Mouse (Mus musculus): ENCODE results near the gene Mog. TPM values are rescaled to one million over a fixed set of nuclear protein-coding genes. Genes with fewer than 3 reads are reported as not detected.

Gene Mog
- total and polyA plus RNA-seq, 3 experiments: not detected

GRCm38 (mm10) chr17:37003366-37003765 is 19.8 kb downstream of the Mog start:
- DNase-seq (ENCODE audit: extremely low read depth): no peak
- dilution Hi-C loops (cut with MboI; ENCODE audit: extremely low pct_ligation_motif_present, extremely low pct_unique_long_range_greater_than_20kb, low sequenced_read_pairs) (no loop called here), in situ Hi-C loops (cut with MboI; ENCODE audit: low pct_ligation_motif_present, low pct_unique_long_range_greater_than_20kb, low sequenced_read_pairs) (no loop called here)
- Histone ChIP-seq H3K4me3 (replicated peaks in 1 of 3; ENCODE audit: low read depth in 2 of 3, low read length in 2 of 3, poor library complexity in 1 of 3) (no peak overlapping the region), H3K4me1 (ENCODE audit: control insufficient read depth in 1 of 2, insufficient read depth in 2 of 2) (no peaks in the 10 kb centered on the region), H3K27ac (ENCODE audit: insufficient read depth, low read depth) (no peak overlapping the region), H3K9me3 (replicated peaks; ENCODE audit: low read length) (no peaks in the 10 kb centered on the region), H3K36me3 (replicated peaks in 1 of 2; ENCODE audit: control insufficient read depth in 1 of 2, insufficient read depth in 1 of 2, low read length in 1 of 2) (no peaks in the 10 kb centered on the region), H3K9ac (ENCODE audit: insufficient read depth, low read depth) (no peak overlapping the region), H3K79me2 (replicated peaks; ENCODE audit: control insufficient read depth, extremely low read depth, insufficient read depth, poor library complexity, severe bottlenecking) (no peaks in the 10 kb centered on the region), H3K4me2 (ENCODE audit: insufficient read depth, low read depth, poor library complexity, severe bottlenecking) (no peak overlapping the region), H3K27me3 (replicated peaks) (no peaks in the 10 kb centered on the region)
- no peak for TF ChIP-seq NELFE (IDR thresholded peaks at IDR 0.05; ENCODE audit: low read depth, low read length)
- no peak for TF ChIP-seq ZKSCAN1 (IDR thresholded peaks at IDR 0.05; ENCODE audit: borderline replicate concordance, low read depth, low read length)
- no peak for TF ChIP-seq JUN (IDR thresholded peaks at IDR 0.05; ENCODE audit: insufficient read depth, low read depth, low read length)
- no peak for TF ChIP-seq JUND (conservative IDR thresholded peaks at IDR 0.05; ENCODE audit: low read depth, low read length)
- no peak for TF ChIP-seq BHLHE40 (IDR thresholded peaks at IDR 0.05; ENCODE audit: low read depth, low read length)
- TF ChIP-seq E2F4 (IDR thresholded peaks at IDR 0.05; ENCODE audit: insufficient replicate concordance, low read depth, low read length): no peak
- no peak for TF ChIP-seq ZC3H11A (IDR thresholded peaks at IDR 0.05; ENCODE audit: low read depth, low read length)
- TF ChIP-seq TBP (conservative IDR thresholded peaks at IDR 0.05; ENCODE audit: low read depth, low read length): no peak
- TF ChIP-seq RCOR1 (conservative IDR thresholded peaks at IDR 0.05; ENCODE audit: low read depth, low read length): no peak
- no peak for TF ChIP-seq RAD21 (IDR thresholded peaks at IDR 0.05; ENCODE audit: low read depth, low read length)
- TF ChIP-seq MAZ (IDR thresholded peaks at IDR 0.05; ENCODE audit: low read depth, low read length): no peak
- no peak for TF ChIP-seq GABPA (IDR thresholded peaks at IDR 0.05; ENCODE audit: insufficient replicate concordance, low read depth, low read length)
- no peak for TF ChIP-seq KAT2A (IDR thresholded peaks at IDR 0.05; ENCODE audit: insufficient replicate concordance, low read length)
- no peak for TF ChIP-seq SIN3A (IDR thresholded peaks at IDR 0.05; ENCODE audit: low read length)
- no peak for TF ChIP-seq PAX5 (IDR thresholded peaks at IDR 0.05; ENCODE audit: low read length)

GRCm38 (mm10) chr17:37002364-37003330 is 20.6 kb downstream of the Mog start:
- Histone ChIP-seq H3K4me1 (ENCODE audit: control insufficient read depth in 1 of 2, insufficient read depth in 2 of 2) (no peaks in the 10 kb centered on the region), H3K9ac (ENCODE audit: insufficient read depth, low read depth) (no peak overlapping the region), H3K36me3 (replicated peaks in 1 of 2; ENCODE audit: control insufficient read depth in 1 of 2, insufficient read depth in 1 of 2, low read length in 1 of 2) (no peaks in the 10 kb centered on the region), H3K4me2 (ENCODE audit: insufficient read depth, low read depth, poor library complexity, severe bottlenecking) (no peak overlapping the region), H3K79me2 (replicated peaks; ENCODE audit: control insufficient read depth, extremely low read depth, insufficient read depth, poor library complexity, severe bottlenecking) (no peaks in the 10 kb centered on the region), H3K27ac (ENCODE audit: insufficient read depth, low read depth) (no peak overlapping the region), H3K27me3 (replicated peaks) (no peaks in the 10 kb centered on the region), H3K9me3 (replicated peaks; ENCODE audit: low read length) (no peaks in the 10 kb centered on the region), H3K4me3 (replicated peaks in 1 of 3; ENCODE audit: low read depth in 2 of 3, low read length in 2 of 3, poor library complexity in 1 of 3) (no peak overlapping the region)
- TF ChIP-seq NRF1 (IDR thresholded peaks at IDR 0.05; ENCODE audit: low read depth, low read length) (no peak), SMC3 (IDR thresholded peaks at IDR 0.05; ENCODE audit: low read depth, low read length) (no peak), USF1 (IDR thresholded peaks at IDR 0.05; ENCODE audit: low read depth, low read length) (no peak), HCFC1 (IDR thresholded peaks at IDR 0.05; ENCODE audit: low read depth, low read length) (no peak), GABPA (IDR thresholded peaks at IDR 0.05; ENCODE audit: insufficient replicate concordance, low read depth, low read length) (no peak), UBTF (IDR thresholded peaks at IDR 0.05; ENCODE audit: low read depth, low read length) (no peak), POLR2A (IDR thresholded peaks at IDR 0.05; ENCODE audit: low read depth, low read length) (no peak), IRF4 (IDR thresholded peaks at IDR 0.05; ENCODE audit: low read depth, low read length) (no peak), ZKSCAN1 (IDR thresholded peaks at IDR 0.05; ENCODE audit: borderline replicate concordance, low read depth, low read length) (no peak), KAT2A (IDR thresholded peaks at IDR 0.05; ENCODE audit: insufficient replicate concordance, low read length) (no peak), EP300 (IDR thresholded peaks at IDR 0.05; ENCODE audit: low read length) (no peak), MYC (IDR thresholded peaks at IDR 0.05; ENCODE audit: low read depth, low read length) (no peak), JUND (conservative IDR thresholded peaks at IDR 0.05; ENCODE audit: low read depth, low read length) (no peak), MAX (IDR thresholded peaks at IDR 0.05; ENCODE audit: low read length) (no peak), MAZ (IDR thresholded peaks at IDR 0.05; ENCODE audit: low read depth, low read length) (no peak), RCOR1 (conservative IDR thresholded peaks at IDR 0.05; ENCODE audit: low read depth, low read length) (no peak), RAD21 (IDR thresholded peaks at IDR 0.05; ENCODE audit: low read depth, low read length) (no peak)
- in situ Hi-C loops (cut with MboI; ENCODE audit: low pct_ligation_motif_present, low pct_unique_long_range_greater_than_20kb, low sequenced_read_pairs): no loop called here
- dilution Hi-C loops (cut with MboI; ENCODE audit: extremely low pct_ligation_motif_present, extremely low pct_unique_long_range_greater_than_20kb, low sequenced_read_pairs): no loop called here
- DNase-seq (ENCODE audit: extremely low read depth): no peak
